Comparison of ENCODE assay signal across 8 mouse cellular contexts in the genomic region with DNA sequence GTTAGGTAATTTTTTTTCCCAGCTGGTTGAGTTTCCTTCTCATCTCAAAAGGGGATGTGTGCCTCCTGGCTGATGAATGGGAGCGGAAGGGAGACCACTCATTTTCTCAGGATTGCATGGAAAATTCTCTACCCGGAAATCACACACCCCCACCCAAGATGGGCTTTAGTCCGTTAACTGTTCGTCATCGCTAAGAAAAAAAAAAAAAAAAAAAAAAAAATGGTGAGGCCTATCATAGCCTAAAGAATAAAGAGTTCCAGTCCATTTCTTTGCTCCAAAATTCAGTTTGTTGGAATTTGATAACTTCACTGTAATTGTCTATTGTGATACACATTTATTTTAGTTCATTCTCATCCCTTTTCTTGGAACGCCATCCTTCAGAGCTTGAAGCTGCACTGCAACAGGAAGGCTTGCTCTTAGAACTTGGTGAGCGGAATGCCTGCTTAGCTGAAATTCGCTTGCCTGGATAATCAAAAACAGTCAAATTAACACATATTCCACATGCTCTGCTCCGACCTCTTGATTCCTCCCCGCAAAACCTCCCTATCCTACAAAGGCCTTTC. TPM values are rescaled to one million over a fixed set of nuclear protein-coding genes. Genes with fewer than 3 reads are reported as not detected.
DNase-seq lines count a peak whose midpoint lies in the region; ATAC-seq and TF ChIP-seq lines count a peak whose summit lies in the region.

No protein-coding gene starts in this region.

- H3K4me3 ChIP-seq in neural tube, embryonic 11.5 days (ENCODE audit: low read depth, low read length) = peak overlapping the region; percentile 94
- H3K4me3 ChIP-seq in liver, embryonic 11.5 days (ENCODE audit: low read depth, low read length) = peak overlapping the region; percentile 95
- H3K4me3 ChIP-seq in stomach, postnatal 0 days (ENCODE audit: low read depth, low read length) = peak overlapping the region; percentile 80

- no peaks in the 10 kb centered on the region for H3K36me3 ChIP-seq in neural tube, embryonic 11.5 days (ENCODE audit: control insufficient read depth, insufficient read depth, low read length)
- peaks cover 12% of the 10 kb centered on the region for H3K36me3 ChIP-seq in liver, embryonic 11.5 days (ENCODE audit: control insufficient read depth, insufficient read depth, low read length)
- H3K36me3 ChIP-seq in stomach, postnatal 0 days (ENCODE audit: control insufficient read depth, insufficient read depth, low read length) = 0 out of 2 replicates have a peak, but pooled peaks cover 2% of the 10 kb centered on the region

- H3K9ac ChIP-seq in neural tube, embryonic 11.5 days (ENCODE audit: low read length) = peak overlapping the region; percentile 98
- peak overlapping the region; percentile 98 for H3K9ac ChIP-seq in liver, embryonic 11.5 days (ENCODE audit: low read depth, low read length)
- peak overlapping the region; percentile 98 for H3K9ac ChIP-seq in stomach, postnatal 0 days (ENCODE audit: low read length)

- TF ChIP-seq EP300 in stomach, postnatal 0 days (optimal IDR thresholded peaks at IDR 0.05) = no peak

- H3K9me3 ChIP-seq in neural tube, embryonic 11.5 days (ENCODE audit: control insufficient read depth, low read length) = no peaks in the 10 kb centered on the region
- H3K9me3 ChIP-seq in liver, embryonic 11.5 days (ENCODE audit: control insufficient read depth, low read length) = no peaks in the 10 kb centered on the region
- no peaks in the 10 kb centered on the region for H3K9me3 ChIP-seq in stomach, postnatal 0 days (ENCODE audit: control insufficient read depth, low read length)

- TF ChIP-seq CTCF in stomach, postnatal 0 days (IDR thresholded peaks at IDR 0.05; ENCODE audit: low read depth) = peak; percentile 25; the same call in 1 of the 2 replicates

- DNase-seq in CD4-positive, CD25-positive, alpha-beta regulatory T cell, adult 2 months (ENCODE audit: low read depth, low spot score) = peak; percentile 6
- DNase-seq in neural tube, embryonic 11.5 days (ENCODE audit: low spot score) = no peak
- DNase-seq in neural tube, embryonic 10.5 days (ENCODE audit: extremely low spot score, low spot score) = no peak
- no peak for DNase-seq in liver, embryonic 11.5 days (ENCODE audit: low spot score)
- no peak for DNase-seq in stomach, postnatal 0 days (ENCODE audit: low spot score)
- no peak for DNase-seq in left cerebral cortex, adult 9 months (ENCODE audit: low spot score in 2 of 2)
- no peak for DNase-seq in left cerebral cortex, adult 18-20 months (ENCODE audit: low spot score in 2 of 2)

- 49% methylated on average over 10 of the region's 10 CpGs for WGBS in neural tube, embryonic 11.5 days
- WGBS in liver, embryonic 11.5 days = 50% methylated on average over 10 of the region's 10 CpGs
- WGBS in stomach, postnatal 0 days = 46% methylated on average over 10 of the region's 10 CpGs

- no peak for ATAC-seq in CD4-positive, CD25-positive, alpha-beta regulatory T cell, adult 4 months
- ATAC-seq in neural tube, embryonic 11.5 days (ENCODE audit: insufficient read depth, low FRiP score, low TSS enrichment) = peak; percentile 82
- peak; percentile 60 for ATAC-seq in liver, embryonic 11.5 days (replicated peaks; ENCODE audit: low FRiP score)
- peak; percentile 66; the same call in 1 of the 2 replicates for ATAC-seq in stomach, postnatal 0 days (ENCODE audit: low FRiP score, low TSS enrichment)

- peak overlapping the region; percentile 46 for H3K4me2 ChIP-seq in neural tube, embryonic 11.5 days (ENCODE audit: low read depth)
- H3K4me2 ChIP-seq in liver, embryonic 11.5 days = peak overlapping the region; percentile 71
- peak overlapping the region; percentile 68 for H3K4me2 ChIP-seq in stomach, postnatal 0 days (replicated peaks; ENCODE audit: low read depth)

- H3K27ac ChIP-seq in neural tube, embryonic 11.5 days (ENCODE audit: low read depth, low read length) = 0 out of 2 replicates have a peak overlapping the region, but pooled peaks have one; percentile 69
- peak overlapping the region; percentile 78 for H3K27ac ChIP-seq in liver, embryonic 11.5 days (ENCODE audit: low read depth, low read length)
- H3K27ac ChIP-seq in stomach, postnatal 0 days (replicated peaks) = peak overlapping the region; percentile 76

- H3K27me3 ChIP-seq in neural tube, embryonic 11.5 days (ENCODE audit: control insufficient read depth, insufficient read depth, low read length) = no peaks in the 10 kb centered on the region
- no peaks in the 10 kb centered on the region for H3K27me3 ChIP-seq in liver, embryonic 11.5 days (replicated peaks; ENCODE audit: control insufficient read depth, insufficient read depth, low read length)
- no peaks in the 10 kb centered on the region for H3K27me3 ChIP-seq in stomach, postnatal 0 days (ENCODE audit: control insufficient read depth, insufficient read depth, low read length)

- peaks cover 7% of the 10 kb centered on the region; the same call in 1 of the 2 replicates for H3K4me1 ChIP-seq in neural tube, embryonic 11.5 days (ENCODE audit: control insufficient read depth, insufficient read depth, low read length)
- peaks cover 9% of the 10 kb centered on the region; the same call in 1 of the 2 replicates for H3K4me1 ChIP-seq in liver, embryonic 11.5 days (replicated peaks; ENCODE audit: control insufficient read depth, insufficient read depth, low read length)
- H3K4me1 ChIP-seq in stomach, postnatal 0 days (replicated peaks; ENCODE audit: control insufficient read depth, insufficient read depth) = no peaks in the 10 kb centered on the region; the same call in 1 of the 2 replicates

RNA-seq across cellular contexts. Expression of gene Anapc1, which starts 0.4 kb away (rescaled TPM):
- 10 to 100 TPM; 44.4 to 57.1 TPM for polyA plus RNA-seq in CD4-positive, CD25-positive, alpha-beta regulatory T cell, adult 4 months (2017; shearing (Covaris generic))
- polyA plus RNA-seq in neural tube, embryonic 11.5 days (2014; fragmentation: Nextera tagmentation; extraction: Ambion mirVana) = 94.1 and 98.8 TPM in 2 replicates
- 88.6 and 98.9 TPM in 2 replicates for polyA plus RNA-seq in liver, embryonic 11.5 days (2014; fragmentation: Nextera tagmentation; extraction: Ambion mirVana)
- 12.0 and 13.3 TPM in 2 replicates for polyA plus RNA-seq in stomach, postnatal 0 days (2015; fragmentation: Nextera tagmentation; extraction: Ambion mirVana)
- 10 to 100 TPM; 54.6 to 57.0 TPM for total RNA-seq in left cerebral cortex, adult 18-20 months (2021)

RNA-seq across cellular contexts. Expression of gene Mertk, which starts 11.1 kb away (rescaled TPM):
- under 1 TPM; 0.15 to 0.51 TPM for polyA plus RNA-seq in CD4-positive, CD25-positive, alpha-beta regulatory T cell, adult 4 months (2017; shearing (Covaris generic))
- polyA plus RNA-seq in neural tube, embryonic 11.5 days (2014; fragmentation: Nextera tagmentation; extraction: Ambion mirVana) = 4.0 and 5.0 TPM in 2 replicates
- polyA plus RNA-seq in liver, embryonic 11.5 days (2014; fragmentation: Nextera tagmentation; extraction: Ambion mirVana) = 4.9 and 6.6 TPM in 2 replicates
- polyA plus RNA-seq in stomach, postnatal 0 days (2015; fragmentation: Nextera tagmentation; extraction: Ambion mirVana) = 1.4 and 1.6 TPM in 2 replicates
- total RNA-seq in left cerebral cortex, adult 18-20 months (2021) = 10 to 100 TPM; 23.2 to 26.4 TPM
